Mouse (Mus musculus): Measurements from ENCODE around the gene Prrc2b. TPM values are rescaled to one million over a fixed set of nuclear protein-coding genes. Genes with fewer than 3 reads are reported as not detected.

The Prrc2b gene
- polyA plus RNA-seq, 1 experiment from 2014 or later = 20.8 TPM

- 61% methylated on average over 4 of the region's 4 CpGs for WGBS (ENCODE audit: insufficient replicate concordance)
- no peaks in the 10 kb centered on the region for H3K36me3 ChIP-seq
- peaks cover 45% of the 10 kb centered on the region for H3K4me1 ChIP-seq
- no peak overlapping the region for H3K27ac ChIP-seq
- no peaks in the 10 kb centered on the region for H3K27me3 ChIP-seq (replicated peaks)
- no peak overlapping the region for H3K9ac ChIP-seq
- no peak for ATAC-seq
- H3K4me3 ChIP-seq = no peak overlapping the region
- no peaks in the 10 kb centered on the region for H3K9me3 ChIP-seq (replicated peaks)
- no peak overlapping the region for H3K4me2 ChIP-seq
These were observed 10.4 kb upstream of the Prrc2b start for GRCm38 (mm10) chr2:32140498-32140934.

- Histone ChIP-seq H3K9me3 (replicated peaks) (no peaks in the 10 kb centered on the region), H3K27ac (no peak overlapping the region), H3K9ac (no peak overlapping the region), H3K36me3 (no peaks in the 10 kb centered on the region), H3K4me1 (peaks cover 50% of the 10 kb centered on the region), H3K27me3 (replicated peaks) (no peaks in the 10 kb centered on the region), H3K4me2 (no peak overlapping the region), H3K4me3 (no peak overlapping the region)
- ATAC-seq = no peak
- WGBS (ENCODE audit: insufficient replicate concordance) = 60% methylated on average over 6 of the region's 6 CpGs
These were observed 9.3 kb upstream of the Prrc2b start for GRCm38 (mm10) chr2:32141602-32142001.

DNA sequence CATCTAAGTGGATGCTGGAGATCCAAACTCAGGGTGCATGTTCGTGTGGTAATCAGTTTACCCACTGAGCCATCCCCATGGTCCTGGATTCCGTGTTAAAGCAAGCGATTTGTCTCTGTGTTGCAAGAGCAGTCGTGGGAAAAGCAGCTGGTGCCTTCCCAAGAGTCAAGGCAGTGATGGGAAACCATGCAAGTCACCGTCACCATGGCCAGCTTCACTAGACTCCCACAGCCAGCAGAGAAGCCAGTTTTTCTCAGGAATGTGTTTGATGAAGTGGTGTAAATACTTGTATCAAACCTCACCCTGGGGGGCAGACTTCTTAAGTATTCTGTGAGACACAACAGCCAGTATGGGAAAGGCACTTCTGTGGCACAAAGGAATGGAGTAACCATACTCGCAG is 8.5 kb upstream of the Prrc2b start:
- no peak overlapping the region for H3K4me2 ChIP-seq
- no peak overlapping the region for H3K4me3 ChIP-seq
- peaks cover 46% of the 10 kb centered on the region for H3K4me1 ChIP-seq
- no peak for ATAC-seq
- H3K27me3 ChIP-seq (replicated peaks) = no peaks in the 10 kb centered on the region
- 55% methylated on average over 6 of the region's 6 CpGs for WGBS (ENCODE audit: insufficient replicate concordance)
- no peaks in the 10 kb centered on the region for H3K36me3 ChIP-seq
- H3K27ac ChIP-seq = no peak overlapping the region
- no peak overlapping the region for H3K9ac ChIP-seq
- no peaks in the 10 kb centered on the region for H3K9me3 ChIP-seq (replicated peaks)

- no peak overlapping the region for H3K4me3 ChIP-seq
- H3K4me2 ChIP-seq = 0 out of 2 replicates have a peak overlapping the region, but pooled peaks have one; percentile 3
- H3K36me3 ChIP-seq = no peaks in the 10 kb centered on the region
- no peaks in the 10 kb centered on the region for H3K9me3 ChIP-seq (replicated peaks)
- no peak overlapping the region for H3K9ac ChIP-seq
- ATAC-seq = peak; percentile 74
- peaks cover 30% of the 10 kb centered on the region for H3K4me1 ChIP-seq
- H3K27me3 ChIP-seq (replicated peaks) = no peaks in the 10 kb centered on the region
- WGBS (ENCODE audit: insufficient replicate concordance) = 37% methylated on average over 5 of the region's 5 CpGs
- H3K27ac ChIP-seq = peak overlapping the region; percentile 77
These were observed 6.2 kb upstream of the Prrc2b start for GRCm38 (mm10) chr2:32144633-32145032.

GRCm38 (mm10) chr2:32146617-32147162 is 4.2 kb upstream of the Prrc2b start:
- 63% methylated on average over 5 of the region's 5 CpGs for WGBS (ENCODE audit: insufficient replicate concordance)
- H3K27ac ChIP-seq = no peak overlapping the region

GRCm38 (mm10) chr2:32150135-32150534 is 747 bp upstream of the Prrc2b start:
- Histone ChIP-seq H3K27me3 (replicated peaks) (no peaks in the 10 kb centered on the region), H3K4me2 (peak overlapping the region; percentile 86), H3K36me3 (no peaks in the 10 kb centered on the region), H3K9me3 (replicated peaks) (no peaks in the 10 kb centered on the region), H3K27ac (no peak overlapping the region), H3K4me1 (peaks cover 57% of the 10 kb centered on the region), H3K9ac (peak overlapping the region; percentile 98; the same call in 1 of the 2 replicates), H3K4me3 (no peak overlapping the region)
- no peak for ATAC-seq
- 27% methylated on average over 1 of the region's 1 CpGs for WGBS (ENCODE audit: insufficient replicate concordance)

More at GRCm38 (mm10) chr2:32146617-32147162, 4.2 kb upstream of the Prrc2b start:
- no peak for ATAC-seq
- H3K9ac ChIP-seq = no peak overlapping the region
- H3K36me3 ChIP-seq = no peaks in the 10 kb centered on the region
- H3K4me3 ChIP-seq = no peak overlapping the region
- H3K27me3 ChIP-seq (replicated peaks) = no peaks in the 10 kb centered on the region
- no peaks in the 10 kb centered on the region for H3K9me3 ChIP-seq (replicated peaks)
- H3K4me1 ChIP-seq = peaks cover 30% of the 10 kb centered on the region
- H3K4me2 ChIP-seq = no peak overlapping the region

DNA sequence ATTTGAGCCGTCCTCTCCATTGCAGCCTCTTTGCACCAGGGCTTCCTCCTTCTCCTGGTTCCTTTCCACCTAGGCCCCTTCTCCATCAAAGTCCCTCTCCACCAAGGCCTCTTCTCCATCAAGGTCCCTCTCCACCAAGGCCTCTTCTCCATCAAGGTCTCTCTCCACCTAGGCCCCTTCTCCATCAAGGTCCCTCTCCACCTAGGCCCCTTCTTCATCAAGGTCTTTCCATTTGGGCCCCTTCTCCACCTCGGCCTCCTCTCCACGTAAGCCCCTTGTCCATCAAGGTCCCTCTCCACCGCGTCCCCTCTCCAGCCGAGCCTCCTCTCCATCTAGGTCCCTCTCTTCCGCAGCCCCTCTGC is 339 bp upstream of the Prrc2b start:
- H3K27ac ChIP-seq = peak overlapping the region; percentile 97
- peak overlapping the region; percentile 86 for H3K4me2 ChIP-seq
- H3K4me3 ChIP-seq = peak overlapping the region; percentile 92
- H3K9ac ChIP-seq = peak overlapping the region; percentile 98
- H3K27me3 ChIP-seq (replicated peaks) = no peaks in the 10 kb centered on the region
- H3K4me1 ChIP-seq = peaks cover 57% of the 10 kb centered on the region
- ATAC-seq = no peak
- H3K9me3 ChIP-seq (replicated peaks) = no peaks in the 10 kb centered on the region
- WGBS (ENCODE audit: insufficient replicate concordance) = 10% methylated on average over 7 of the region's 7 CpGs
- no peaks in the 10 kb centered on the region for H3K36me3 ChIP-seq

GRCm38 (mm10) chr2:32151660-32152366 is 931 bp downstream of the Prrc2b start:
- Histone ChIP-seq H3K27me3 (replicated peaks) (no peaks in the 10 kb centered on the region), H3K9me3 (replicated peaks) (no peaks in the 10 kb centered on the region), H3K4me1 (peaks cover 62% of the 10 kb centered on the region), H3K36me3 (peaks cover 6% of the 10 kb centered on the region; the same call in 1 of the 2 replicates), H3K4me3 (peak overlapping the region; percentile 92), H3K27ac (peak overlapping the region; percentile 97), H3K9ac (peak overlapping the region; percentile 98), H3K4me2 (peak overlapping the region; percentile 86)
- peak; percentile 68 for ATAC-seq
- under 1% methylated on average over 22 of the region's 22 CpGs for WGBS (ENCODE audit: insufficient replicate concordance)

DNA sequence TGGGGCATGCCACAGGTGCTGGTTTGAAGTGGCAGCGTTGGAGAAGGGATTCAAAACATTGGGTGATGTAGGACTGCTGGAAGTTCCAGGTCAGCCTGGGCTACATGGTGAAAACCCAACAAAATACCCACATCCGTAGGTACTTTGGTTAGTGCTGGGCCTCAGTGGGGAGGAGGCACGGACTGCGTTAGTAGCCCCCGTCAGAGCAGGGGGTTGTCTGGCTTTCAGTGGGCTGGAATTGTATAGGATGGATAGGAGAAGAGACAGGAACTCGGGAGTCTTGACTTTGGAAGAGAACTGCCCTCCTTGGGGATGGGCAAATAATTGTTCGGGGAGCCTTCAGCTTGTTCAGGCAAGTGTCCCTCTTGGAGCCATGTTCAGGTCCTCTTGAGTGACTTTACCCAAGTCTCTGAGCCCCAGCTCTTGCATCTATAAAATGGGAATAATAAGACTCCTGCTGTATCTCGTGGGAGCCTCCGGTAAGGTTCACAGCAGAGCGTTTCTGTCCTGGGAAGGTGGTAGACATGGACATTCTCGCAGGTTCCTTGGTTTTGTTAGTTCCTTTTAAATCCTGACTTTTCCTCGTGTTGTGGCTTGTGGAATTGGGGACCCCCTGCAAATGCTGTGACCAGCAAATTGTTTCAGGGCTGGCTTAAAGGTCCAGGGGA is 1.6 kb downstream of the Prrc2b start:
- Histone ChIP-seq H3K27ac (peak overlapping the region; percentile 97), H3K4me1 (peaks cover 68% of the 10 kb centered on the region), H3K9ac (peak overlapping the region; percentile 98), H3K4me2 (peak overlapping the region; percentile 86), H3K36me3 (peaks cover 6% of the 10 kb centered on the region; the same call in 1 of the 2 replicates), H3K4me3 (peak overlapping the region; percentile 92), H3K9me3 (replicated peaks) (no peaks in the 10 kb centered on the region), H3K27me3 (replicated peaks) (no peaks in the 10 kb centered on the region)
- ATAC-seq = 0 out of 2 replicates have a peak, but pooled peaks have one; percentile 3
- 15% methylated on average over 12 of the region's 12 CpGs for whole genome bisulfite sequencing (ENCODE audit: insufficient replicate concordance)

DNA sequence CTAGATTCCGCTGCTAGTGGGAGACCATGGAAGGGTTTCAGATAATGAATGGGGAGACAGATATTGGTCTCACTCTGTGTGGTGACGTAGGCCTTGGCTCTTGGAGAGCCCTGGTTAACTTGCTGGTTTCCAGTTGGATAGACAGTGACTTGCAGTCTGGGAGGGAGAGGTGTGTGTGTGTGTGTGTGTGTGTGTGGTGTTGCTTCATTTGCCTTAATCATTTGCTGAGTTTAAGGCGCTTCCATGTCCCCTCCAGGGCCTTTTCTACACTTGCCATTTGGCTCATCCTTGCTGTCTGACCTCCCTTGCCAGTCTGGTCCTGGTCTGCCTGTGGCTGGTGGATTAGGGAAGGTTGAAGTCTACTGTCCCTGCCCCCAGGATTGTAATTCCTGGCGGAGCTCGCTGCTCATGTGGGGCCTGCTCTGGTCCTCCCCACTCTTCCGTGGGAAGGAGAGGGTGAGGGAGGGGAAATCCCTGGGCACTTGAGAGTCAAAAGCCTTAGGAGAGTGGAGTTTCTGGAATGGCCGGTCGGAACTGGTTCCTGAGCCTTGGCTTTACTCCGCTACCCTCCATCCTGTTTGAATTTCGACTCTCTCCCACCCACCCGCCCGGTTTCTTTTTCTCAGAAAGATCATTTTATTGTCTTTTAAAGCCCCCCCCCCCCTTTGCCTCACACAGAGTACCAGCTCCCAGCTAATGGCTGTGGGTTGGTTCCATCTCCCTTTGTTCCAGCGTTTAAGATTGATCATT is 2.3 kb downstream of the Prrc2b start:
- ATAC-seq = peak; percentile 51
- Histone ChIP-seq H3K27ac (peak overlapping the region; percentile 97), H3K4me2 (peak overlapping the region; percentile 86), H3K9me3 (replicated peaks) (no peaks in the 10 kb centered on the region), H3K9ac (peak overlapping the region; percentile 98), H3K4me1 (peaks cover 74% of the 10 kb centered on the region), H3K4me3 (peak overlapping the region; percentile 92), H3K27me3 (replicated peaks) (no peaks in the 10 kb centered on the region), H3K36me3 (peaks cover 6% of the 10 kb centered on the region; the same call in 1 of the 2 replicates)
- 25% methylated on average over 13 of the region's 13 CpGs for WGBS (ENCODE audit: insufficient replicate concordance)

- 43% methylated on average over 4 of the region's 4 CpGs for WGBS (ENCODE audit: insufficient replicate concordance)
- H3K27me3 ChIP-seq (replicated peaks) = no peaks in the 10 kb centered on the region
These were observed 2.9 kb downstream of the Prrc2b start for GRCm38 (mm10) chr2:32153791-32154119.

More at GRCm38 (mm10) chr2:32153791-32154119, 2.9 kb downstream of the Prrc2b start:
- Histone ChIP-seq H3K4me1 (peaks cover 79% of the 10 kb centered on the region), H3K27ac (peak overlapping the region; percentile 97), H3K36me3 (peaks cover 6% of the 10 kb centered on the region; the same call in 1 of the 2 replicates), H3K9me3 (replicated peaks) (no peaks in the 10 kb centered on the region), H3K9ac (peak overlapping the region; percentile 98), H3K4me2 (peak overlapping the region; percentile 86), H3K4me3 (peak overlapping the region; percentile 92)
- no peak for ATAC-seq

Measured in liver, embryonic 12.5 days (tissue).